In the genomic region with DNA sequence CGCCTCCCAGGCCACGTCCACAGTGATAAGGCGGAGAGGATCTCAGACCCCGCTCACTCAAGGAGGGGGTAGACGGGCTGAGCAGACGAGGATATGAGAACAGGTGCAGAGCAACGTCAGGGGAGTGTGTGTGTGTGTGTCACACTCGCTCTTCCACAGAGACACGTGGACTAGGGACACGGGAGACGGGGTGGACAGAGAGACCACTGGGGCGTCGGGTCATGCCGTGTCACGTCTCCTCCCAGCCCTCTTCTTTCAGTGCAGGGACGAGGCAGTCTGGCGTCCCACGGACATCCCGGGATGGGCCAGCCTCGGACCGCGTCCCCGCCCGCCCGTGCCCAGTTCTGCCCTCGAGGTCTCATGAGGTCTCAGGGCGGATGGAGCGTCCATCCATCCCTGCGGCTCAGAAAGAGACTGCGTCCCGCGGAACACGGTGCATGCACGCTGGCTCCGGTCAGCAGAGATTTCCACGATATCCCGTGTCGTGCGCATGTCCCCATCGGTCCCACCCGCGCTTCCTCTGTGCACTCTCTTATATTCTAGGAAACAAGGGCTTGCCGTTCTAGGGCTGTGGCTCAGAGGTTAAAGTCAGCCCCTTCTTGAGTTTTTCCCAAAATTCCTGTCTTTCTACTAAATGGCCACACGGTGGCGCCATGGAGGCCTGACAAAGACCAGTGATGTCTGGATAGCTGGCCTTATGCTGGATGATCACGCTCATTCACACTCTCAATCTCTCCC, we compare ENCODE assay signal across 8 mouse cellular contexts. TPM values are rescaled to one million over a fixed set of nuclear protein-coding genes. Genes with fewer than 3 reads are reported as not detected.
A peak's percentile ranks its signal among the peaks of the same experiment; 100 is the strongest.
DNase-seq lines count a peak whose midpoint lies in the region; ATAC-seq and TF ChIP-seq lines count a peak whose summit lies in the region.

No protein-coding gene starts in this region.

- peak overlapping the region; percentile 57 for H3K4me2 ChIP-seq in forebrain, embryonic 13.5 days
- H3K4me2 ChIP-seq in midbrain, embryonic 11.5 days, result peak overlapping the region; percentile 50

- no peaks in the 10 kb centered on the region; the same call in 1 of the 2 replicates for H3K4me1 ChIP-seq in heart, embryonic 10.5 days
- H3K4me1 ChIP-seq in forebrain, embryonic 13.5 days, result no peaks in the 10 kb centered on the region
- no peaks in the 10 kb centered on the region for H3K4me1 ChIP-seq in midbrain, embryonic 11.5 days (ENCODE audit: control insufficient read depth, insufficient read depth, low read length)

- intact Hi-C loops in heart, postnatal 25 days (cut with DNase I), result loop anchor here (2.0 kb wide), 1 partner anchor 135 kb away; no protein-coding TSS in a partner anchor
- intact Hi-C loops in left cerebral cortex, postnatal 25 days (cut with DNase I), result loop anchor here (2.0 kb wide), 1 partner anchor 135 kb away; no protein-coding TSS in a partner anchor

- WGBS in heart, embryonic 10.5 days, result 19% methylated on average over 46 of the region's 46 CpGs
- 21% methylated on average over 41 of the region's 46 CpGs for WGBS in forebrain, embryonic 13.5 days
- WGBS in midbrain, embryonic 11.5 days, result 20% methylated on average over 46 of the region's 46 CpGs

- H3K9me3 ChIP-seq in heart, embryonic 10.5 days, result no peaks in the 10 kb centered on the region; the same call in 1 of the 2 replicates
- H3K9me3 ChIP-seq in forebrain, embryonic 13.5 days (replicated peaks), result no peaks in the 10 kb centered on the region
- H3K9me3 ChIP-seq in midbrain, embryonic 11.5 days (ENCODE audit: control insufficient read depth, low read length), result no peaks in the 10 kb centered on the region

- no peaks in the 10 kb centered on the region for H3K36me3 ChIP-seq in heart, embryonic 10.5 days
- H3K36me3 ChIP-seq in forebrain, embryonic 13.5 days (ENCODE audit: poor library complexity, severe bottlenecking), result no peaks in the 10 kb centered on the region
- no peaks in the 10 kb centered on the region for H3K36me3 ChIP-seq in midbrain, embryonic 11.5 days (ENCODE audit: control insufficient read depth, insufficient read depth, low read length)

- no peaks in the 10 kb centered on the region for H3K27me3 ChIP-seq in heart, embryonic 10.5 days (ENCODE audit: insufficient read depth, poor library complexity, severe bottlenecking)
- H3K27me3 ChIP-seq in forebrain, embryonic 13.5 days, result no peaks in the 10 kb centered on the region
- H3K27me3 ChIP-seq in midbrain, embryonic 11.5 days (ENCODE audit: control insufficient read depth, insufficient read depth, low read length), result no peaks in the 10 kb centered on the region

- ATAC-seq in forebrain, embryonic 13.5 days, result peak; percentile 71; the same call in 1 of the 2 replicates
- peak; percentile 86 for ATAC-seq in midbrain, embryonic 11.5 days (ENCODE audit: low FRiP score)

- peak overlapping the region; percentile 50 for H3K4me3 ChIP-seq in heart, embryonic 10.5 days
- peak overlapping the region; percentile 34 for H3K4me3 ChIP-seq in forebrain, embryonic 13.5 days
- peak overlapping the region; percentile 16 for H3K4me3 ChIP-seq in midbrain, embryonic 11.5 days (ENCODE audit: low read depth, low read length)

- DNase-seq in heart, embryonic 10.5 days (ENCODE audit: low spot score), result peak; percentile 76
- DNase-seq in heart, postnatal 25 days (ENCODE audit: low spot score), result no peak
- DNase-seq in brain, embryonic 14.5 days (ENCODE audit: low read depth), result peak; percentile 58
- peak; percentile 76 for DNase-seq in induced T-regulatory cell, adult 2 months (ENCODE audit: low read depth)
- peak; percentile 2 to 23 for DNase-seq in left cerebral cortex, postnatal 25 days (ENCODE audit: low spot score in 2 of 2)
- peak; percentile 94 for DNase-seq in midbrain, embryonic 11.5 days (ENCODE audit: low spot score, missing footprints)
- DNase-seq in spleen, postnatal 10 days (ENCODE audit: low spot score in 2 of 2), result peak; percentile 10 to 54

- no peak for TF ChIP-seq POLR2A in brain, embryonic 14.5 days (IDR thresholded peaks at IDR 0.05; ENCODE audit: borderline replicate concordance, extremely low read depth, insufficient read depth, insufficient read length, poor library complexity, severe bottlenecking)

- no peak overlapping the region for H3K9ac ChIP-seq in forebrain, embryonic 13.5 days
- H3K9ac ChIP-seq in midbrain, embryonic 11.5 days (ENCODE audit: low read length), result peak overlapping the region; percentile 40; the same call in 1 of the 2 replicates

- no peak overlapping the region for H3K27ac ChIP-seq in heart, embryonic 10.5 days
- no peak overlapping the region for H3K27ac ChIP-seq in forebrain, embryonic 13.5 days
- no peak overlapping the region for H3K27ac ChIP-seq in midbrain, embryonic 11.5 days (ENCODE audit: low read depth, low read length)

- peak; percentile 77 for TF ChIP-seq CTCF in brain, embryonic 14.5 days (IDR thresholded peaks at IDR 0.05; ENCODE audit: borderline replicate concordance, extremely low read depth, insufficient read depth, insufficient read length)

RNA-seq across cellular contexts. Expression of a gene that starts 25.9 kb away (rescaled TPM):
- polyA plus RNA-seq in heart, embryonic 10.5 days (2016; fragmentation: Nextera tagmentation; extraction: Ambion mirVana), result not detected in 2 replicates
- not detected for total RNA-seq in heart, postnatal 25 days (2021)
- not detected in 2 replicates for polyA plus RNA-seq in brain, embryonic 14.5 days (2012; rRNA removed)
- not detected in 2 replicates for polyA plus RNA-seq in forebrain, embryonic 13.5 days (2015; fragmentation: Nextera tagmentation; extraction: Ambion mirVana)
- not detected for total RNA-seq in left cerebral cortex, postnatal 25 days (2021)
- polyA plus RNA-seq in midbrain, embryonic 11.5 days (2014; fragmentation: Nextera tagmentation; extraction: Ambion mirVana), result not detected in 2 replicates

RNA-seq across cellular contexts. Expression of a gene that starts 29.9 kb away (rescaled TPM):
- not detected in 2 replicates for polyA plus RNA-seq in heart, embryonic 10.5 days (2016; fragmentation: Nextera tagmentation; extraction: Ambion mirVana)
- not detected for total RNA-seq in heart, postnatal 25 days (2021)
- 0.08 TPM in 1 of 2 replicates, not detected in the other for polyA plus RNA-seq in brain, embryonic 14.5 days (2012; rRNA removed)
- not detected in 2 replicates for polyA plus RNA-seq in forebrain, embryonic 13.5 days (2015; fragmentation: Nextera tagmentation; extraction: Ambion mirVana)
- under 1 TPM in 1 of 2 experiments, not detected in 1; 0.18 TPM for total RNA-seq in left cerebral cortex, postnatal 25 days (2021)
- polyA plus RNA-seq in midbrain, embryonic 11.5 days (2014; fragmentation: Nextera tagmentation; extraction: Ambion mirVana), result not detected in 2 replicates

RNA-seq across cellular contexts. Expression of a gene that starts 38.0 kb away (rescaled TPM):
- polyA plus RNA-seq in heart, embryonic 10.5 days (2016; fragmentation: Nextera tagmentation; extraction: Ambion mirVana), result not detected in 2 replicates
- not detected for total RNA-seq in heart, postnatal 25 days (2021)
- not detected in 2 replicates for polyA plus RNA-seq in brain, embryonic 14.5 days (2012; rRNA removed)
- not detected in 2 replicates for polyA plus RNA-seq in forebrain, embryonic 13.5 days (2015; fragmentation: Nextera tagmentation; extraction: Ambion mirVana)
- not detected for total RNA-seq in left cerebral cortex, postnatal 25 days (2021)
- polyA plus RNA-seq in midbrain, embryonic 11.5 days (2014; fragmentation: Nextera tagmentation; extraction: Ambion mirVana), result not detected in 2 replicates
